7 mouse cellular contexts compared by ENCODE assay signal in genomic region chr9:44501206-44501879, GRCm38 (mm10). TPM values are rescaled to one million over a fixed set of nuclear protein-coding genes. Genes with fewer than 3 reads are reported as not detected.
DNase-seq lines count a peak whose midpoint lies in the region; ATAC-seq and TF ChIP-seq lines count a peak whose summit lies in the region.

No protein-coding gene starts in this region.

- peaks cover 1% of the 10 kb centered on the region; the same call in 1 of the 2 replicates for H3K36me3 ChIP-seq in E14TG2a.4 (ENCODE audit: insufficient read depth, low read length)
- H3K36me3 ChIP-seq in embryonic facial prominence, embryonic 11.5 days (replicated peaks; ENCODE audit: control insufficient read depth, insufficient read depth, low read depth, low read length), result peaks cover 6% of the 10 kb centered on the region
- H3K36me3 ChIP-seq in hindbrain, embryonic 15.5 days, result peaks cover 12% of the 10 kb centered on the region

- H3K4me3 ChIP-seq in E14TG2a.4 (replicated peaks; ENCODE audit: low read length), result peak overlapping the region; percentile 58
- H3K4me3 ChIP-seq in embryonic facial prominence, embryonic 11.5 days (ENCODE audit: low read depth, low read length), result peak overlapping the region; percentile 23
- H3K4me3 ChIP-seq in hindbrain, embryonic 15.5 days, result no peak overlapping the region

- no peak for ATAC-seq in embryonic facial prominence, embryonic 11.5 days (replicated peaks; ENCODE audit: insufficient number of reproducible peaks, low FRiP score, low TSS enrichment, low read depth)
- ATAC-seq in hindbrain, embryonic 15.5 days (ENCODE audit: low FRiP score, low read depth), result no peak

- peaks cover 63% of the 10 kb centered on the region for H3K4me1 ChIP-seq in E14TG2a.4 (replicated peaks; ENCODE audit: low read depth, low read length)
- peaks cover 23% of the 10 kb centered on the region for H3K4me1 ChIP-seq in embryonic facial prominence, embryonic 11.5 days (ENCODE audit: control insufficient read depth, insufficient read depth, low read length)
- peaks cover 63% of the 10 kb centered on the region for H3K4me1 ChIP-seq in hindbrain, embryonic 15.5 days (replicated peaks)

- DNase-seq in kidney, postnatal 10 days, result peak; percentile 53
- DNase-seq in kidney, adult 9 months, result no peak
- peak; percentile 65 for DNase-seq in embryonic facial prominence, embryonic 11.5 days (ENCODE audit: low spot score)
- no peak for DNase-seq in right cerebral cortex, postnatal 4 days
- DNase-seq in left cerebral cortex, adult 8-10 months (ENCODE audit: low spot score in 2 of 2), result no peak

- WGBS in embryonic facial prominence, embryonic 11.5 days, result 18% methylated on average over 10 of the region's 10 CpGs
- 49% methylated on average over 10 of the region's 10 CpGs for WGBS in hindbrain, embryonic 15.5 days

- H3K4me2 ChIP-seq in embryonic facial prominence, embryonic 11.5 days (ENCODE audit: low read depth, low read length), result peak overlapping the region; percentile 34; the same call in 1 of the 2 replicates
- no peak overlapping the region for H3K4me2 ChIP-seq in hindbrain, embryonic 15.5 days

- no peak overlapping the region for H3K9ac ChIP-seq in embryonic facial prominence, embryonic 11.5 days (replicated peaks; ENCODE audit: low read length)
- 0 out of 2 replicates have a peak overlapping the region, but pooled peaks have one; percentile 8 for H3K9ac ChIP-seq in hindbrain, embryonic 15.5 days

- no peak for TF ChIP-seq CTCF in E14TG2a.4 (conservative IDR thresholded peaks at IDR 0.05; ENCODE audit: low read length)

- H3K27ac ChIP-seq in embryonic facial prominence, embryonic 11.5 days (replicated peaks; ENCODE audit: low read depth, low read length), result peak overlapping the region; percentile 92
- H3K27ac ChIP-seq in hindbrain, embryonic 15.5 days (replicated peaks), result no peak overlapping the region

- no peaks in the 10 kb centered on the region for H3K9me3 ChIP-seq in E14TG2a.4 (ENCODE audit: low read length)
- H3K9me3 ChIP-seq in embryonic facial prominence, embryonic 11.5 days (replicated peaks; ENCODE audit: control insufficient read depth, low read length), result no peaks in the 10 kb centered on the region
- H3K9me3 ChIP-seq in hindbrain, embryonic 15.5 days, result no peaks in the 10 kb centered on the region

- peaks cover 24% of the 10 kb centered on the region for H3K27me3 ChIP-seq in E14TG2a.4 (ENCODE audit: insufficient read depth, low read length)
- no peaks in the 10 kb centered on the region for H3K27me3 ChIP-seq in embryonic facial prominence, embryonic 11.5 days (ENCODE audit: control insufficient read depth, insufficient read depth, low read length)
- H3K27me3 ChIP-seq in hindbrain, embryonic 15.5 days, result no peaks in the 10 kb centered on the region

RNA-seq across cellular contexts. Expression of gene Bcl9l, which starts 18.7 kb away (rescaled TPM):
- 10.3 and 11.8 TPM in 2 replicates for polyA plus RNA-seq in embryonic facial prominence, embryonic 11.5 days (2014; fragmentation: Nextera tagmentation; extraction: Ambion mirVana)
- polyA plus RNA-seq in hindbrain, embryonic 15.5 days (2015; fragmentation: Nextera tagmentation; extraction: Ambion mirVana), result 10.7 and 11.9 TPM in 2 replicates
- total RNA-seq in left cerebral cortex, adult 8-10 months (2022), result 10 to 100 TPM; 60.4 to 67.8 (median 61.9) TPM

RNA-seq across cellular contexts. Expression of gene Upk2, which starts 46.6 kb away (rescaled TPM):
- 0.59 and 1.3 TPM in 2 replicates for polyA plus RNA-seq in embryonic facial prominence, embryonic 11.5 days (2014; fragmentation: Nextera tagmentation; extraction: Ambion mirVana)
- polyA plus RNA-seq in hindbrain, embryonic 15.5 days (2015; fragmentation: Nextera tagmentation; extraction: Ambion mirVana), result not detected in 2 replicates
- total RNA-seq in left cerebral cortex, adult 8-10 months (2022), result not detected

Comparison
In these comparisons a context has a peak if more than half of its experiments do, and no peak if none do; other contexts are left out.
1. DNase-seq: peak in kidney, postnatal 10 days (single experiment) and embryonic facial prominence, embryonic 11.5 days (single experiment); none in kidney, adult 9 months (single experiment), right cerebral cortex, postnatal 4 days (single experiment) and left cerebral cortex, adult 8-10 months (0 of 2).